Mouse (Mus musculus): ENCODE data around the gene Zfp873. TPM values are rescaled to one million over a fixed set of nuclear protein-coding genes. Genes with fewer than 3 reads are reported as not detected.
A peak's percentile ranks its signal among the peaks of the same experiment; 100 is the strongest.
"Not testable (repeated sequence)": the region's sequence is repeated elsewhere in the genome, so short reads cannot be mapped to it uniquely, and the experiment has no call there.

The Zfp873 gene
- 0.86 TPM for polyA plus RNA-seq (2012; fragmentation: generic; extraction: Trizol)

DNA sequence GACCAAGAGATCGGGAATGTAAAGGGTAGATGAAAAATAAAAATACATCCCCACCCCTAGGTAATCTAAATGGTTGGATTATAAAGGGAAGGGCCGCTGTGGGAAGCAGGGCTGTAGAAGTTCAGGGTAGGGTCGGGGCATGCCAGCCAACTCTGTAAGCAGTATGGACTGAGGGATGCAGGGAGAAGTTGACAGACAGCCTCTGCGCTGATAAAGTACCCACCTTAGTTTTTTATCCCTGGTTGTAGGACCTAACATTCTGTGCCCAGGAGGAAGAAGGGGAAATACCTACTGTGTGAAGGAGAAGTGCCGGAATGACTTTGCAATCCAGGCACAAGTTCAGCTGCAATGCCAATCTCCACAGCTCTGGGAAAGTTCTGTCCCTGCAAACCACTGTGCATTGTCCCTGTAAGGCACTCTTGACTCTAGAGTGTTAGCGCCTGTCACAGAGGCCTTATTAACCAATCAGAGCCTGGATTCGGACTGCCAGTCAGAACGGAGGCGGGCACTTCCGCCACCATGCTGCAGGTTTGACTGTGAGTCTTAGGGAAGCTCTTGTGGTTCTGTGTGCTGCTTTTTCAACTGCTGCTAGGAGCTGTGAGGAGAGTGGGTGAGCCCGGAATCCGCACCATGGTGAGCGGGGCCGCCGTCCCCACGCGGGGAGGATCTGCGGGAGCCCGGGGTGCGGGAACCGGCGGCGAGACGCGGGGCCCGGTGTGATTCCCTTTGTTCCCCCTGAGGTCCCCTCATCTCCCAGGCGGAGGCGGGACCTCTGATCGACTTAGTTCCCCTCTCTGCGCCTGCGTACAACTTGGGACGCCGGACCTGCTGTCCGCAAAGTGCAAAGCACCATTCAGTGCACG lies at the start of gene Zfp873:
Gene Zfp873 (plus strand): TSS at position 527 of the 863 bp plus-strand sequence.
- TF ChIP-seq POLR2AphosphoS2 (IDR thresholded peaks at IDR 0.05; ENCODE audit: insufficient read length, low read depth) = peak; percentile 19
- TF ChIP-seq MYOG (IDR thresholded peaks at IDR 0.05; ENCODE audit: control insufficient read depth in 1 of 3, insufficient read depth in 1 of 3, insufficient read length in 2 of 3, low read depth in 2 of 3) = no peak
- peak; percentile 56 for TF ChIP-seq POLR2A (IDR thresholded peaks at IDR 0.05; ENCODE audit: insufficient read length, low read depth)
- peak; percentile 82 for TF ChIP-seq SRF (IDR thresholded peaks at IDR 0.05; ENCODE audit: control insufficient read depth, insufficient read length, low read depth)
- H3K4me3 ChIP-seq = peak within 1 kb of the TSS; percentile 27
- no peaks in the 10 kb centered on the region for H3K27me3 ChIP-seq (ENCODE audit: control insufficient read depth, insufficient read depth, insufficient read length)
- H3K4me2 ChIP-seq (ENCODE audit: low read depth) = peak within 1 kb of the TSS; percentile 95
- peak within 1 kb of the TSS; percentile 15 for H3ac ChIP-seq (ENCODE audit: control insufficient read depth, insufficient read length)
- peaks cover 6% of the 10 kb centered on the region for H3K79me2 ChIP-seq (ENCODE audit: control insufficient read depth, insufficient read depth)
- no peaks in the 10 kb centered on the region for H3K36me3 ChIP-seq (ENCODE audit: control insufficient read depth, insufficient read depth)

DNA sequence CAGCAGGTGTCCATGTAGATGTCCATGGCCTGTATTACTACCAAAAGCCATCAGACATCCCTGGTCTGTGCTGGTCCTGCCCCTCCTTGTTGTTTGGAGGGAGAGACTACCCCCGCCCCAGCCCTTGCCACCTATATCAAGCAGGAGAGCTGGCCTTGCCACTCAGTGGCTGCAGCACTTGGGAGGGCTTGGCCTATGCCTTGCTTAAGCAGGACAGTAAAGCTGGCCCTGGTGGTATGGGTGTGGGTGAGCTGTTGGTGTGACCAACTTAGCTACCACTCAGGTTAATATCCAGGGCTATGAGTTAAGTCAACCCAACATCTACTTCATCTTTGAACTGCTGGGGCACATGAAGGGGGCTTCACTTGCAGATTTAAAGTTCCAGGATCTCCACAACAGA lies 44.7 kb upstream of the Zfp873 start:
- H3K79me2 ChIP-seq (ENCODE audit: control insufficient read depth, insufficient read depth); H3K4me2 ChIP-seq (ENCODE audit: low read depth); H3K27me3 ChIP-seq (ENCODE audit: control insufficient read depth, insufficient read depth, insufficient read length); H3K4me3 ChIP-seq; H3K36me3 ChIP-seq (ENCODE audit: control insufficient read depth, insufficient read depth); H3ac ChIP-seq (ENCODE audit: control insufficient read depth, insufficient read length): not testable (repeated sequence)

DNA sequence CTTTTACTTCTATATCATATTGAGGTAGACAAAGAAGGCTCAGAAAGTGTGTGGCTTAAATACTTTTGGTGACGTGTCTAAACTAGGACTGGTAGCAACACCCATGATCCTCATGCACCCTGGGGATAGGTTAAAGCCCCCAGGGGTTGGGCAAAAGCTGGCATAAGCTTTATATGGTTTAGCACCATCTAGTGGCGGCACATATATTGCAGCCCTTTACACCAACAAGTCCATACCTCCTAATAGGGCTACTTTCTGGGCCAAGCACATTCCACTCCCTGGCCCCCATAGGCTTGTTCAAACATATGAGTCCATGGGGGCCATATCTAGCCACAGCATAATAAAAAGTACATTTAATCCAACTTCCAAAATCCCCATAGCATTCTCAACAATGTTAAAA lies 43.1 kb upstream of the Zfp873 start:
- not testable (repeated sequence) for H3K27me3 ChIP-seq (ENCODE audit: control insufficient read depth, insufficient read depth, insufficient read length); H3K4me3 ChIP-seq; H3ac ChIP-seq (ENCODE audit: control insufficient read depth, insufficient read length); H3K4me2 ChIP-seq (ENCODE audit: low read depth); H3K36me3 ChIP-seq (ENCODE audit: control insufficient read depth, insufficient read depth); H3K79me2 ChIP-seq (ENCODE audit: control insufficient read depth, insufficient read depth)

DNA sequence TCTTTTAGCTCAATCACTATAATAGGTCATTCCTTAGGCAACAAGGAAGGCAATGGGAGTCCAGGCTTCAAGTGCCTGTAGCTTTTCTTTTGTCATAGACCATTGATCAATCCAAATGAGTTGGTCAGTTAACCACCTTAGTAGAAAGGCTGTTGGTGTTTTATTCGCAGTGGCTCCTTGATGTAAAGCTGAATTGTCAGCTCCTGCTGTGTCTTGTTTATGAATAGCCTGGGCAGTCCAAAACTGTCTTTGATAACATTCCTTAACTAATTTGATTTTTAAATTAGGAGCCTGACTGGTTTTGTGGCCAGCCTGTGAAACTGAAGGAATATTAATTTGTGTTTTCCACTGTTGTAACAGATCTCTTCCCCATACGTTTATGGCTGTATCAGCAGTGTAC lies 5.7 kb upstream of the Zfp873 start:
- H3K4me3 ChIP-seq = no peak overlapping the region
- peaks cover 3% of the 10 kb centered on the region for H3K27me3 ChIP-seq (ENCODE audit: control insufficient read depth, insufficient read depth, insufficient read length)
- H3K36me3 ChIP-seq (ENCODE audit: control insufficient read depth, insufficient read depth) = no peaks in the 10 kb centered on the region
- no peak overlapping the region for H3K4me2 ChIP-seq (ENCODE audit: low read depth)
- TF ChIP-seq REST (IDR thresholded peaks at IDR 0.05; ENCODE audit: insufficient read depth, insufficient read length) = no peak
- TF ChIP-seq SRF (IDR thresholded peaks at IDR 0.05; ENCODE audit: control insufficient read depth, insufficient read length, low read depth) = no peak
- TF ChIP-seq MYOD1 (IDR thresholded peaks at IDR 0.05; ENCODE audit: control insufficient read depth in 1 of 3, insufficient read length in 2 of 3, low read depth in 2 of 3) = no peak
- no peak for TF ChIP-seq USF1 (IDR thresholded peaks at IDR 0.05; ENCODE audit: low read depth)
- no peak for TF ChIP-seq POLR2AphosphoS2 (IDR thresholded peaks at IDR 0.05; ENCODE audit: insufficient read length, low read depth)
- TF ChIP-seq TCF12 (IDR thresholded peaks at IDR 0.05; ENCODE audit: insufficient read depth, poor library complexity, severe bottlenecking) = no peak
- TF ChIP-seq E2F4 (IDR thresholded peaks at IDR 0.05; ENCODE audit: insufficient read depth) = no peak
- no peaks in the 10 kb centered on the region for H3K79me2 ChIP-seq (ENCODE audit: control insufficient read depth, insufficient read depth)
- no peak overlapping the region for H3ac ChIP-seq (ENCODE audit: control insufficient read depth, insufficient read length)

DNA sequence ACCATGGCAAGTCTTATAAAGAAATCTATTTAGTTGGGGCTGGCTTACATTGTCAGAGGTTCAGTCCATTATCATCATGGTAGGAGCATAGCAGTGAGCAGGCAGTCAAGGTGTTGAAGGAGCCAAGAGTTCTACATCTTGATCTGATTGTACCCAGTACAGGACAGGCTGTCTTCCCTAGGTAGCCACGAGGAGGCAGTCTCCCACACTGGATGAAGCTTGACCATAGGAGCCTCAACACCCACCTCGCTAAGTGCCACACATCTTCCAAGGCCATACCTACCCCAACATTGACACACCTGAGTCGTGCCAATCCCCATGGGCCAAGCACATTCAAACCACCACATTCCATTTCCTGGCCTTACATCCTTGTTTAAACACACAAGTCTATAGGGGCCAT lies 1.3 kb upstream of the Zfp873 start:
- H3K79me2 ChIP-seq (ENCODE audit: control insufficient read depth, insufficient read depth) = peaks cover 6% of the 10 kb centered on the region
- no peak overlapping the region for H3K4me2 ChIP-seq (ENCODE audit: low read depth)

DNA sequence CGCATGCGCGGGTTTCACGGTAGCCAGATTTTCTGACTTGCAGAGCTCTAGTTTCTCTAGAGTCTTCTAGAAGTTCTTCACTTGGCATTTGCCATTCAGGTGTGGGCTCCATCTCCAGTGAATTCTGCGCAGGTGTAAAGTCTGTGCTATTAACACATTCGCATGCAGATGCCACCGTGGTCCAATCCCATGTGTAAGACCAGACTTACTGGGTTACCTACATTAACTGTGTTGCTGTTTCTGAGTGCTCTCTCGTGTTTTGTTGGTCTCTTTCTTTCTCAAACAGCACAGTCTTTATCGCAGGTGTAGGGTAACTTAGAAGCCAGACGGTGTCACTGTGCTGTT lies 509 bp downstream of the Zfp873 start:
- H3K36me3 ChIP-seq (ENCODE audit: control insufficient read depth, insufficient read depth); H3K27me3 ChIP-seq (ENCODE audit: control insufficient read depth, insufficient read depth, insufficient read length); H3K79me2 ChIP-seq (ENCODE audit: control insufficient read depth, insufficient read depth); H3ac ChIP-seq (ENCODE audit: control insufficient read depth, insufficient read length): not testable (repeated sequence)
- Histone ChIP-seq H3K4me3 (peak overlapping the region; percentile 27), H3K4me2 (ENCODE audit: low read depth) (peak overlapping the region; percentile 95)

More for the DNA sequence above, 1.3 kb upstream of the Zfp873 start:
- Histone ChIP-seq H3K4me3 (no peak overlapping the region), H3ac (ENCODE audit: control insufficient read depth, insufficient read length) (no peak overlapping the region), H3K27me3 (ENCODE audit: control insufficient read depth, insufficient read depth, insufficient read length) (no peaks in the 10 kb centered on the region), H3K36me3 (ENCODE audit: control insufficient read depth, insufficient read depth) (no peaks in the 10 kb centered on the region)
- no peak for TF ChIP-seq POLR2AphosphoS2 (IDR thresholded peaks at IDR 0.05; ENCODE audit: insufficient read length, low read depth)
- no peak for TF ChIP-seq TCF12 (IDR thresholded peaks at IDR 0.05; ENCODE audit: insufficient read depth, poor library complexity, severe bottlenecking)
- no peak for TF ChIP-seq E2F4 (IDR thresholded peaks at IDR 0.05; ENCODE audit: insufficient read depth)
- TF ChIP-seq USF1 (IDR thresholded peaks at IDR 0.05; ENCODE audit: low read depth) = no peak
- TF ChIP-seq REST (IDR thresholded peaks at IDR 0.05; ENCODE audit: insufficient read depth, insufficient read length) = no peak

Data from myocyte (in vitro differentiated cells).